In genomic region chr3:83290482-83290881, GRCm38 (mm10) we compare ENCODE assay signal across 18 mouse cellular contexts.
DNase-seq lines count a peak whose midpoint lies in the region.
"Had no signal": no experiment of that assay in that cellular context is flagged by ENCODE, and none has a peak within 500 bp of the region (broad histone marks: within the 10 kb centered on the region; RNA-seq: fewer than 3 reads in every experiment).

No protein-coding gene starts in this region.

- intact Hi-C loops in heart, postnatal 25 days (cut with DNase I), result no loop called here

- peak; percentile 36 for DNase-seq in heart, adult 11 months
- DNase-seq in heart, postnatal 25 days (ENCODE audit: low spot score), result no peak
- DNase-seq in Muller cell, postnatal 12 days (ENCODE audit: inconsistent ontology term), result peak; percentile 62
- peak; percentile 18 for DNase-seq in skeletal muscle tissue, adult 2 months (ENCODE audit: low read depth, low spot score)
- DNase-seq in frontal cortex, postnatal 36 days (ENCODE audit: low spot score in 2 of 2), result no peak
- DNase-seq in gastrocnemius, postnatal 4 days (ENCODE audit: low spot score in 2 of 2), result no peak
- DNase-seq: adrenal gland, postnatal 14 days; cerebellum, adult 11 months; cerebellum, adult 2 months; cerebellum, adult 9-11 months; cerebellum, postnatal 25 days; embryo, embryonic 11 days; gastrocnemius, postnatal 10 days; gastrocnemius, postnatal 36 days; heart, adult 18-20 months; heart, postnatal 10 days; heart, postnatal 4 days; kidney, adult 2 months had no signal

Comparison
In these comparisons a context has a peak if more than half of its experiments do, and no peak if none do; other contexts are left out.
1. DNase-seq: peak in heart, adult 11 months (single experiment), Muller cell, postnatal 12 days (single experiment) and skeletal muscle tissue, adult 2 months (single experiment); none in heart, postnatal 25 days (single experiment), frontal cortex, postnatal 36 days (0 of 2) and gastrocnemius, postnatal 4 days (0 of 2).